Mouse (Mus musculus): ENCODE measurements at regions not wholly inside any gene's neighbourhood (a gene's known extent, or its start where the extent isn't known, plus 50 kb on each side); places are given as distances from the start of the nearest gene placed in this dataset.

- TF ChIP-seq CTCF (IDR thresholded peaks at IDR 0.05; ENCODE audit: control insufficient read depth, insufficient read depth, low read length) (no peak), POLR2A (IDR thresholded peaks at IDR 0.05; ENCODE audit: borderline replicate concordance, control insufficient read depth, low read depth, low read length) (no peak)
Observed at GRCm38 (mm10) chr12:15967550-15968102, 150.9 kb upstream of the Trib2 start.
